Mouse (Mus musculus): ENCODE results near the gene Lrmda. TPM values are rescaled to one million over a fixed set of nuclear protein-coding genes. Genes with fewer than 3 reads are reported as not detected.

The Lrmda gene
- polyA plus RNA-seq, 1 experiment: 20.1 TPM

DNA sequence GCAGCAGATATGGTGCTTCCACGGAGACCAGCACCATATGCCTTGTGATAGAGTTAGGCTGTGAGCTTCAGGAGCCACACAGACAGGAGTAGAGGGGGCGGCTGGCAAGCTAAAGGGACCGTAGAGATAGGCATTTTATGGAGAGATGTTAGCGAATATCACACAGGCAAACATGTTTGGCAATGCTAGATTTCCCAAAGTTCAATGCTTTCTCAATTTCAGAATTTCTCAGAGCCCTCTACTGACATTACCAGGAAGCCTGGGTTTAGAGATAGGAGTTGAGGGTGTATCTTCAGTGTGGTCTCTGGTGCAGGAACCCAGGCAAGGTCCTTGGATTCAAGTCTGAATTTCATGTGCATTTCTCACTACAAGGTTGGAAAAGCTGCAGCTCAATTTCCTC is 36.7 kb downstream of the Lrmda start:
- Histone ChIP-seq H3K4me3 (ENCODE audit: insufficient read depth, low read length) (no peak overlapping the region), H3K4me1 (ENCODE audit: control insufficient read depth, insufficient read depth, low read length) (peaks cover 29% of the 10 kb centered on the region), H3K27ac (ENCODE audit: insufficient read depth, low read depth, low read length) (no peak overlapping the region)
- no peak for TF ChIP-seq CTCF (IDR thresholded peaks at IDR 0.05; ENCODE audit: low read depth, low read length)
- no peak for TF ChIP-seq POLR2A (IDR thresholded peaks at IDR 0.05; ENCODE audit: borderline replicate concordance, low read depth, low read length)

DNA sequence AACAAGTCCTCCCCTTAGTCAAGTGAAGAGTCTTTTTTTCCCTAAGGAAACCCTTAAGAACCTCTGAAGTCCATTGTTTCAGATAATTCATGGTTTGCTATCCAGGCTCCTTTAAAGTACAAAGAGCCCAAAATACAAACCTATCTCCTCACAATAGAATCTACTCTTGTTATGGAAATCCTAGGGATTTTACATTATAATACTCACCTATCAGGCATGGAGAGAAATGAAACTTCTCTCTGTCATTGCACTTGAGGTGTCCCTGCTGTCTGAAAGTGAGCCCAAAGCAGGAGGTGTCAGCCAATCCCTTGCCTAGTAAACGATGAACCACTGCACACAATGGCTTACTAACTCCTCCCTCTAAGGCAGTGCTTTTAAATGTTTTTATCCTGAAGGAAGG is 39.2 kb downstream of the Lrmda start:
- no peak overlapping the region for H3K27ac ChIP-seq (ENCODE audit: insufficient read depth, low read depth, low read length)
- peaks cover 11% of the 10 kb centered on the region; the same call in 1 of the 2 replicates for H3K4me1 ChIP-seq (ENCODE audit: control insufficient read depth, insufficient read depth, low read length)
- no peak overlapping the region for H3K4me3 ChIP-seq (ENCODE audit: insufficient read depth, low read length)
- TF ChIP-seq CTCF (IDR thresholded peaks at IDR 0.05; ENCODE audit: low read depth, low read length) (no peak), POLR2A (IDR thresholded peaks at IDR 0.05; ENCODE audit: borderline replicate concordance, low read depth, low read length) (no peak)

DNA sequence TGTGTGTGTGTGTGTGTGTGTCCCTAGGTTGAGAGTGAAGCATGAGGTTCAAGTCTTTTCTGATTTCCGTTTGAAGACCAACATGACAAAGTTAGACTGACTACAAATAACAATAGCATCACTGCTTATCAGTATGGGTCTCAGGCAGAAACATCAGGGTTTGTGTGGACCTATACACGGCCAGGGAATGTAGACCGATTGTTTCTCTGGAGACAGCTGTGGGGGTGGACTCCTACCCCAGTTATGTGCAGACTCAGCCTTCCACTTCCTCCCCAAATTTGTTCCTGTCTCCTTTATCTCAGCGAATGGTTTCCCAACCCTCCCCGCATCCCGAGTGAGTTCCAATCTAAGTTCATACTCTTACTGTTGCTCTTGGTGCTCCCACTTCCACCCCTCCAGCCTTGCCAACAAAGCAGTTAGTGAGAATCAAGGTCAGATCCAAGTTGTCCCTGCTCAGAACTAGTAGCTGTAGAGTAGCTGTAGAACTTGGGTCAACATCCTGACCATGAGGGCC is 39.9 kb downstream of the Lrmda start:
- Histone ChIP-seq H3K27ac (ENCODE audit: insufficient read depth, low read depth, low read length) (no peak overlapping the region), H3K4me3 (ENCODE audit: insufficient read depth, low read length) (no peak overlapping the region), H3K4me1 (ENCODE audit: control insufficient read depth, insufficient read depth, low read length) (peaks cover 9% of the 10 kb centered on the region; the same call in 1 of the 2 replicates)
- TF ChIP-seq CTCF (IDR thresholded peaks at IDR 0.05; ENCODE audit: low read depth, low read length) (no peak), POLR2A (IDR thresholded peaks at IDR 0.05; ENCODE audit: borderline replicate concordance, low read depth, low read length) (no peak)

DNA sequence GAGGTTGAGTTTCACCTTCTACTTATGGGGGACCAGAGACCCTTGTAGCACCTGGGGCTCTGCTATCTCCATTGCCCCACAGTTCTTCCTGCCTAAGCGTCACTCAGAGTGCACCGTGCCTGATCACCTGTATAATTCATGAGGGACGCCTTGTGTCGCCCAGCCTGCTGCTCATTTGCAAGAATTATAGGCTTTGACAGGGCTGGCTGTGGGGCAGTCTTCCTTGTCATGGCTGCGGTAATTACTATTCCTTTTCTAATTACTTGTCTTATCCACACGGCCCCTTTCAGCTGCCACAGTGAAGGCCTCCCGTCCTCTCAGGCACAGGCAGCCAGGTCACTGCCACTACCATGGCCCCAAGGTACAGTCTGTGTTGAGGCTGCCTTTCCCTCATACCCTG is 41.3 kb downstream of the Lrmda start:
- no peak for TF ChIP-seq POLR2A (IDR thresholded peaks at IDR 0.05; ENCODE audit: borderline replicate concordance, low read depth, low read length)
- TF ChIP-seq CTCF (IDR thresholded peaks at IDR 0.05; ENCODE audit: low read depth, low read length): no peak
- Histone ChIP-seq H3K4me1 (ENCODE audit: control insufficient read depth, insufficient read depth, low read length) (peaks cover 5% of the 10 kb centered on the region; the same call in 1 of the 2 replicates), H3K4me3 (ENCODE audit: insufficient read depth, low read length) (no peak overlapping the region), H3K27ac (ENCODE audit: insufficient read depth, low read depth, low read length) (no peak overlapping the region)

DNA sequence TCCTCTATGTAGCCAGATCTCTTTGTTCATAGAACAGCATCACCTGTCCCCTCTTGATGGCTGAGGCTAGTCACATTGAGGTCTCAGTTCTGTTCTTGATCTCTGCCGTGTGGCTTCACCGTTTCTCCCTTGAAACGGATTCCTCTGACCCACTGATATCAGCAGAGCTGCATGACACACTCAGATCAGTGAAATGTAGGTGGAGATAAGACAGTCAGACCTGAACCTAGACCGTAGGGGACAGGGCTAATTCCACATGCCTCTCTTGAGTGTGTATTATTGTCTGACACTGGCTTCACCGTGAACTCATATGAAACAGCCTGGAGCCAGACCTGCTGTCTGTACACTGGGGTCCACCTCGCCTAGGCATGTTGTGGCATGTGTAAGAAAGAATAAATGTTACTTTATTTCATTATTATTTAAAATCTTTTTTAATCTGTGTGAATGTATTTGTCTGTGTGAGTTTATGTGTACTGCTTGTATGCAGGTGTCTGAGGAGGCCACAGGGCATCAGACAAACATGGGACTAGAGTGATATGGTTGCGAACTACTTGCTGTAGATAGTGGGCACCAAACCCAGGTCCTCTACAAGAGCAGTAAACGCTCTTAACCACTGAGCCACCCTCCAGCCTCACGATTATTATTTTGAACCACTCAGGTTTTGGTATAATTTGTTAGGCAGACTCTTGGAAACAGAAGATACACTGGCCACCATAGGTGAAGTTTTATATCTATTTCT is 42.8 kb downstream of the Lrmda start:
- no peak overlapping the region for H3K4me3 ChIP-seq (ENCODE audit: insufficient read depth, low read length)
- peaks cover 5% of the 10 kb centered on the region; the same call in 1 of the 2 replicates for H3K4me1 ChIP-seq (ENCODE audit: control insufficient read depth, insufficient read depth, low read length)
- no peak overlapping the region for H3K27ac ChIP-seq (ENCODE audit: insufficient read depth, low read depth, low read length)
- no peak for TF ChIP-seq CTCF (IDR thresholded peaks at IDR 0.05; ENCODE audit: low read depth, low read length)

DNA sequence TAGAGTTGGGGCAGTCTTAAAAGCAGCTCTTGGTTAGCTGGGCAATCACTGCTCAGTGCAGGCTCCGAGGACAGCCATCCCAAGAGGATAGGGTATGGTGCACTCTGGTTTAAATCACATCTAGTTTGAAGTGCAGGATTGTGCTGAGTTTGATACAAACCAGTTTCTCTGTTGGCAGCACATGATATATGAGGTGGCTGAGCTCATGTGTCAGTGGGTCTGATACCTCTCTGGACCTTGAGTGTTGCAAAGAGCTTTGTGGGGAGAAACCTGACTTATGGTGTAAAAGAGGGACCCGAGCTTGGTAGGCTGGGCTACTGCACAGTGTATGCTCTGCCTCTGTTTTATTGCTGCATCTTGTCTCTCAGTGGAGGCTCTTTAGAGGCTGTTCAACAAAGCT is 49.7 kb downstream of the Lrmda start:
- H3K4me3 ChIP-seq (ENCODE audit: insufficient read depth, low read length): no peak overlapping the region
- H3K27ac ChIP-seq (ENCODE audit: insufficient read depth, low read depth, low read length): no peak overlapping the region
- TF ChIP-seq POLR2A (IDR thresholded peaks at IDR 0.05; ENCODE audit: borderline replicate concordance, low read depth, low read length) (no peak), CTCF (IDR thresholded peaks at IDR 0.05; ENCODE audit: low read depth, low read length) (no peak)
- H3K4me1 ChIP-seq (ENCODE audit: control insufficient read depth, insufficient read depth, low read length): peaks cover 5% of the 10 kb centered on the region

DNA sequence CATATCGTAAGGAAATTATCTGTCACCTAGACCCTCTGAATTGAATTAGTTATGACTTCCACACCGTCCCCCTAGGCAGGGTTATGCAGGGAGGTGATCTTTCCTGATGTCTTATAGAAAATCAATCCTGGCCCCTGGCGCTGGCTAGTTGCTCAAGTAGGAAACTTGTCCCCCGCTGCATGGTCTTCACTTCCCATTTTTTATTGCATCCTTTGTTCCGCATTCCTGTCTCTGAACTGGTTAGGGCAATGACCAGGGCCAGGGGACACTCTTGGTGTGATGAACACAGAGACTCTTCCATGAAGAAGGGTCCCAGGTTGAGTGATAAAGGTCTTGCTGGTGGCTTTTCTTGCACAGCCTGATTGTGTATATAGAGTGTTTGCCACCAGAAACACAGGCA is 53.9 kb downstream of the Lrmda start:
- Histone ChIP-seq H3K4me3 (ENCODE audit: insufficient read depth, low read length) (no peak overlapping the region), H3K27ac (ENCODE audit: insufficient read depth, low read depth, low read length) (no peak overlapping the region), H3K4me1 (ENCODE audit: control insufficient read depth, insufficient read depth, low read length) (peaks cover 5% of the 10 kb centered on the region)
- TF ChIP-seq POLR2A (IDR thresholded peaks at IDR 0.05; ENCODE audit: borderline replicate concordance, low read depth, low read length): no peak
- no peak for TF ChIP-seq CTCF (IDR thresholded peaks at IDR 0.05; ENCODE audit: low read depth, low read length)

DNA sequence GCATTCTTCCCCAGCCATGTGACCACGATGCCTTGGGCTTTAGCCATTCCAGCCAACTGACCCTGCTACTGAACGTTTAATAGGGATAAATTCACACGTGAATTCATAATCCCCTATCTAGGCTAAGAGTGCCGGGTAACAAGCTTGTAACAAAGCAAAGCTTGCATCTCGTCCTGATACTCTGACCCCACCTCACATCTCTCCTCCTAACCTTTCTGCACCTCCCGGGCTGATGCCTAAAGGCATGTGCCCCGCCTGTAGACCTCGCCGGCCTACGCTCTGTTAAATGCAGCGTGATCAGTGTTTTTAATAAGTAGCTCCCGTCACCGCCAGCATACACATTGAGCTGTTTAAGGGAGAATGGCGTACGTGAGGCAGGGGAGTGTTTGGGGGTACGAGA is 54.7 kb downstream of the Lrmda start:
- H3K4me1 ChIP-seq (ENCODE audit: control insufficient read depth, insufficient read depth, low read length): peaks cover 5% of the 10 kb centered on the region
- no peak overlapping the region for H3K27ac ChIP-seq (ENCODE audit: insufficient read depth, low read depth, low read length)
- no peak overlapping the region for H3K4me3 ChIP-seq (ENCODE audit: insufficient read depth, low read length)
- TF ChIP-seq CTCF (IDR thresholded peaks at IDR 0.05; ENCODE audit: low read depth, low read length) (no peak), POLR2A (IDR thresholded peaks at IDR 0.05; ENCODE audit: borderline replicate concordance, low read depth, low read length) (no peak)

DNA sequence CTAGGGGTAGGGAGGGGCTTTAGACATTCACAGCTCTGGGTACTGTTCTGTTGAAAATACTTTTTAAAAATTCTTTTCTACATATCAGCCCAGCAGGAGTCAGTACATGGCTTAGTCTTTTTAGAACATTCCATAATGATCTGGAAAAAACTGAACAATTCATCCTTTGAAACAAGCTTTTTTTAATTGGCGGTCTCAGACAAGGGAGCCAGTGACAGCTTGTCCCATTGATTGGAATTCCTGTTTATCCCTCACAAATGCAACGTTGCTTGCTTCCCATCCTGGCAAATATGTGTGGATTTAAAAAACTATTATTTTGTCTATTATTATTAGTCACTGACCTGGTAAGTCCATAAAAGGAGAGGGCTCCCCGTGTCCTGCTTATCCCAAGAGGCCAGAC is 64.4 kb downstream of the Lrmda start:
- H3K4me3 ChIP-seq (ENCODE audit: insufficient read depth, low read length): no peak overlapping the region
- TF ChIP-seq POLR2A (IDR thresholded peaks at IDR 0.05; ENCODE audit: borderline replicate concordance, low read depth, low read length): no peak
- TF ChIP-seq CTCF (IDR thresholded peaks at IDR 0.05; ENCODE audit: low read depth, low read length): no peak

DNA sequence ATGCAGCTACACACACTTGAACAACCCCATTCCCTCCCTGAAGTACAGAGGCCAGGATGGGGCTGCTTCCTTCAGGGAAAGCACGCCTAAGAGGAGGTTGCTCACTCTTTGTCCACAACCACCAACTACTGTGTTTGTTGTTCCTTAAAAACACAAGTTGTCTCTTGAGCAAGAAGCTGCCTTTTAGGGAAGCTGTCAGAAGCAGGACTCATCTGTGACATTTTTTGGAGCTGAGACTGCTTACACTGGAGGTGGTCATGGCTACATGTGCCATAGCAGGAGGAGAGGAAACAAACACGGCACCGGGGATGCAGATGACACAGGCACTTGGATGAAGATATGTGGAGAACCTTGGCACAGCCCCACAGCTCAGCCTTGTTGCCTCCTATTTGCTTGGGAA is 65.9 kb downstream of the Lrmda start:
- Histone ChIP-seq H3K4me1 (ENCODE audit: control insufficient read depth, insufficient read depth, low read length) (peaks cover 16% of the 10 kb centered on the region), H3K27ac (ENCODE audit: insufficient read depth, low read depth, low read length) (no peak overlapping the region), H3K4me3 (ENCODE audit: insufficient read depth, low read length) (no peak overlapping the region)
- TF ChIP-seq CTCF (IDR thresholded peaks at IDR 0.05; ENCODE audit: low read depth, low read length) (no peak), POLR2A (IDR thresholded peaks at IDR 0.05; ENCODE audit: borderline replicate concordance, low read depth, low read length) (no peak)

More for the DNA sequence above, 64.4 kb downstream of the Lrmda start:
- H3K27ac ChIP-seq (ENCODE audit: insufficient read depth, low read depth, low read length): no peak overlapping the region
- H3K4me1 ChIP-seq (ENCODE audit: control insufficient read depth, insufficient read depth, low read length): peaks cover 16% of the 10 kb centered on the region
